ENCODE assay signal across 8 mouse cellular contexts in the genomic region with DNA sequence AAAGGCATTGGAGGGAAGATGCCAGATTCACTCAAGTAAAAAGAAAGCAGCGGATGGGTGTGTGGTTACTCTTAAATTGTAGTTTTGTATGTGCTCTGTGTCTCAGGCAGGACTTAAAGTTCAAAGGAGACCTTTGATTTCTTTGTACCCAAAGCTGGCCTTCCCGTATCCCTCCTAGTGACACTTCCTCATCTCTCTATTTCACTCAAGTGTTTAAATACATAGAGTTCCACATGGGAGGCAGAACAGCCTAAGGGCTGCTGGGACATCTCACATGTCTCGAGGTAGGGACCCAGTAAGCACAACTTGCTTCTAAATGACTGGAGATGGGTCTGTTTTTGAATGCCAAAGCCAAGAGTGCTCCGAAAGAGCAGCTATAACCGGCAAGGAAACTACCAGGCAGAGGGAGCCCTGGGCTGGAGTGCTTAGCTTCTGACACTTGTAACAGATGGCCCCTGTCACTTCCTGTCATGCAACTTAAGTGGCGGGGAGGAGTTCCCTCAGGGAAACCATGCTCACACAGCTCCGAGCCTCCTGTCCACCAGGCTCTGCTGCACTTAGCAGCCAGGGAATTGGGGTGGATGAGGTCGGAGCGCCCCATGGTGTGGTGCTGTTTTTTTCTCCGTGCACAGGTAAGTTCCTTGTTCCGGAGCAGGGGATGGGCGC.
DNase-seq lines count a peak whose midpoint lies in the region; ATAC-seq lines count a peak whose summit lies in the region.

No protein-coding gene starts in this region.

- H3K4me1 ChIP-seq in hindbrain, embryonic 16.5 days (ENCODE audit: control insufficient read depth, insufficient read depth, low read depth, low read length), result no peaks in the 10 kb centered on the region; the same call in 1 of the 2 replicates
- H3K4me1 ChIP-seq in hindbrain, embryonic 13.5 days (replicated peaks), result no peaks in the 10 kb centered on the region

- peak overlapping the region; percentile 20 for H3K4me2 ChIP-seq in hindbrain, embryonic 16.5 days (ENCODE audit: low read length)
- H3K4me2 ChIP-seq in hindbrain, embryonic 13.5 days, result no peak overlapping the region

- no peaks in the 10 kb centered on the region for H3K27me3 ChIP-seq in hindbrain, embryonic 16.5 days (replicated peaks; ENCODE audit: control insufficient read depth, insufficient read depth, low read length)
- no peaks in the 10 kb centered on the region for H3K27me3 ChIP-seq in hindbrain, embryonic 13.5 days

- no peak for ATAC-seq in hindbrain, embryonic 16.5 days
- no peak for ATAC-seq in hindbrain, embryonic 13.5 days (ENCODE audit: low FRiP score)

- no peaks in the 10 kb centered on the region for H3K36me3 ChIP-seq in hindbrain, embryonic 16.5 days (ENCODE audit: control insufficient read depth, insufficient read depth, low read length)
- no peaks in the 10 kb centered on the region for H3K36me3 ChIP-seq in hindbrain, embryonic 13.5 days

- no peak overlapping the region for H3K4me3 ChIP-seq in hindbrain, embryonic 16.5 days (ENCODE audit: low read length)
- H3K4me3 ChIP-seq in hindbrain, embryonic 13.5 days, result no peak overlapping the region

- DNase-seq in embryo, embryonic 9.5 days (ENCODE audit: extremely low spot score), result peak; percentile 19
- DNase-seq in heart, postnatal 4 days, result peak; percentile 74
- peak; percentile 25 for DNase-seq in liver
- peak; percentile 32 for DNase-seq in neural tube, embryonic 10.5 days (ENCODE audit: extremely low spot score, low spot score)
- DNase-seq in right cerebral cortex, adult 2 months (ENCODE audit: low spot score in 2 of 2), result no peak
- no peak for DNase-seq in left cerebral cortex, adult 8-10 months (ENCODE audit: low spot score in 2 of 2)

- no peak overlapping the region for H3K27ac ChIP-seq in hindbrain, embryonic 16.5 days (ENCODE audit: low read depth, low read length)
- no peak overlapping the region for H3K27ac ChIP-seq in hindbrain, embryonic 13.5 days

- 67% methylated on average over 12 of the region's 12 CpGs for WGBS in hindbrain, embryonic 16.5 days
- 68% methylated on average over 12 of the region's 12 CpGs for WGBS in hindbrain, embryonic 13.5 days

- H3K9me3 ChIP-seq in hindbrain, embryonic 16.5 days (ENCODE audit: control insufficient read depth, low read length), result no peaks in the 10 kb centered on the region
- H3K9me3 ChIP-seq in hindbrain, embryonic 13.5 days, result no peaks in the 10 kb centered on the region

- H3K9ac ChIP-seq in hindbrain, embryonic 16.5 days (ENCODE audit: low read depth, low read length), result no peak overlapping the region
- H3K9ac ChIP-seq in hindbrain, embryonic 13.5 days, result no peak overlapping the region

Comparison
In these comparisons a context has a peak if more than half of its experiments do, and no peak if none do; other contexts are left out.
1. DNase-seq: peak in embryo, embryonic 9.5 days (single experiment), heart, postnatal 4 days (single experiment), liver (single experiment) and neural tube, embryonic 10.5 days (single experiment); none in right cerebral cortex, adult 2 months (0 of 2) and left cerebral cortex, adult 8-10 months (0 of 2).